Mouse (Mus musculus) testis, adult 2 months (tissue): ENCODE results near the gene Abcb5.

Experiments
- CTCF ChIP-seq: fragments of 200-500 bp; IDR thresholded peaks from 2 replicates; pipeline ENCODE4 v1.5.1; 2012; ENCODE audit warnings: low read depth, mild to moderate bottlenecking, inconsistent platforms, low read length, moderate library complexity; ENCODE audit not compliant: control insufficient read depth, insufficient read depth, insufficient replicate concordance
- POLR2A ChIP-seq: fragments of 200-500 bp; IDR thresholded peaks from 2 replicates; pipeline ENCODE4 v1.6.1; 2012; ENCODE audit warnings: low read depth, mild to moderate bottlenecking, inconsistent platforms, low read length, moderate library complexity; ENCODE audit not compliant: control insufficient read depth

GRCm38 (mm10) chr12:118882790-118883189, 83.4 kb downstream of the Abcb5 start:
- TF ChIP-seq CTCF (no peak), POLR2A (no peak)
